Mouse (Mus musculus) retina, adult 2 months (tissue): ENCODE measurements around the gene Syne1.
"Not testable (repeated sequence)": the region's sequence is repeated elsewhere in the genome, so short reads cannot be mapped to it uniquely, and the experiment has no call there.

Source experiments
- DNase-seq: peaks from one replicate; pipeline ENCODE4 v3.0.0-alpha.2; 2012; ENCODE audit warnings: low read depth, low spot score

Syne1 gene

DNA sequence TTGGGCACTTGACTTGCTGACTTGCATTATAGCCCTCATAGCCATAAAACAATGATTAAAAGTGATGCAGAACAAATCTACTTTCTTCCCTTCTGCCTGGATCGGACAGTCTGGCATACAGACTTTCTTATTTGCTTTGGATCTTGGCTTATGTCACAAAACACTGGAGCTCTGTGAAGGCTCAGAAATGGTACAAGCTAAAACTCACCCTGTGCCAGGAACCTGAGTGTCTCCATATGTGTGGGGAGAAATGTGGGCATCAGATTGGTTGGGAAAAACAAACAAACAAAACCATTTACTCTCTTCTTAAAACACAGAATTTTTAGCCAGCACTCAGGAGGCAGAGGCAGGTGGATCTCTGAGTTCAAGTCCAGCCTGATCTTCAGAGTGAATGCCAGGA is 30.6 kb downstream of the Syne1 start:
- no peak for DNase-seq

DNA sequence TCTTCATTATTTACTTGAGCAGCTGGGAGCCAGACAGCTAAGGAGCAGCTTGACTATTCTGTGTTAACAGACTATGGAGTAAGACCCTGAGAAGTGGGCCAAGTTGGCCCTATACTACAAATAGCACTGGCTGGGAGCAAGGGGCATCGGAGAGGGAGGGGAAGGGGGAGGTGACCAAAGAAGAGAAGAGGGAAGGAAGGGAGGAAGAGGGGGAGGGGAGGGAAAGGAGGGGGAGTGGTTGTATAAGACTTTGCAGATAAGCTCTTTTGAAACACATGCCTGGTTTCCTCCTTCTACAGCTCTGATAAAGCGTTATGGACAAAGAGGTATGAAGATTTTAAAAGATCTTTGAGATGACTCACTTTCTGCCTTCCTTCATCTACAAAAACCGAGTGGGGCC is 36.0 kb downstream of the Syne1 start:
- DNase-seq: no peak

DNA sequence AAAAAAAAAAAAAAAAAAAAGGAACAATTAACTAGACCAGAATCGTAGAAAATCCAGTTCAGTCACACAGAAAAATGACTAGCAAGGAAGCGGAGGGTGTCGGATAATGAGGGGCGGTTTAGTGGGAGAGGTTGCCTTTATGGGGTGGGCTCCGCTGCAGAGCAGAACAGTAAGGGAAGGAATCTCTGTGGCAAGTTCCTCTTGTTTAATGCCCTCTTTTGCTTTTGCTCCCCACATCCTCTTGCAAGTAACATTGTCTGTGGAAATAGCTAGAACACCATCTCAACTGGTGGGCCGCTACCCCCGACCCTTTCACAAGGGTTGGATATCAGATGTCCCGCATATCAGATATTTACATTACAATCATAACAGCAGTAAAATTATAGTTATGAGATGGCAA is 37.1 kb downstream of the Syne1 start:
- no peak for DNase-seq

DNA sequence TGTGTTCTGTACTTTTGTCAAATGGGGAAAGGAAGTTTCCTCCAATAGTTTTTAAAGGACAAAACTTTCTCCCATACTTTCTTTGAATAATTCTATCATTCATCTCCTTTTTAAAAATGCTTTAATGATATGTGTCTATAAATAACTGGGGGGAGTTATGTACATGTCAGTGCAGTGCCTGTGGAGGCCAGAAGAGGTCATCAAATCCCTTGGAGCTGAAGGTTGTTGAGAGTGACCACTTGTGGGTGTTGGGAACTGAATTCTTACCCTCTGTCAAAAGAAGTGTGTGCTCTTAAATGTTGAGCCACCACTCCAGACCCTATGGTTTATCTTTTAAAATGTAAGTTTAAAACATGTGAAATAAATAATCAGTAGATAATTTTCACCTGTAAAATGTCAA is 39.0 kb downstream of the Syne1 start:
- DNase-seq: no peak

DNA sequence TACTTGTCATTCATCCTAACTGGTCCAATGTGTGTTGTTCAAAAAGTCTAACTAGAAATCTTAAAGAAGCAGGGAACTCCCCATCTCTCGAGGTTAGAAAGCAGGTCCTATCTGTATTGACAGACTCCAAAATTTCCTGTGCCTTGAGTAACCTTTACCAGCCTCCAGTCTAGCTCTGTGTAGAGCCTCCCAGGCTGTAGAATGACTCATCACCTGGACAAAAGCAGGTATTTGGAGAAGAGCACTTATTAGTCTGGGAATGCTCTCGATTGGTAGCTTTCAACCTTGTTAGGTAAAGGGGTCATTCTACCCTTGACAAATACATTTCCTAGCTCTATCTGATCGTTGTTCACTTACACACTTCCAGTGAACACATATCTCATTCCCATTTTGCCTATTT is 39.9 kb downstream of the Syne1 start:
- DNase-seq: no peak

DNA sequence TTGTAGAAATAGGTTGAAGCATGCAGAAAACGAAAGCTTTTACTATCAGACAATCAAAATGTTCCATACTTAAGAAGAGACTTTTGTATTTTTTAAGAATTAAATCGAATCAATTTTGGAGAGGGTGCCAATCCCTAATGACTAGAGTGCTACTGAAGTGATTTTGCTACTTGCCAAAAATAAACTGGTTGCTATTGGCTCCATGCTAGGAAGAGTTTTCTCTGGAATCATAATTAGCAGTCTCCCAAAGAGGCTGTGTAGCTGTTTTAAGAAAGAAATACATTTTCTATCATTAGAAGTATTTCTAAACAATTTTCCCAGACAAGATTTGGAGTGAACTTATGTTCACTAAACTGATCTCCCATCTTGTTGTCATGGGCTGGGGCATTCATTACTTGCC is 43.8 kb downstream of the Syne1 start:
- DNase-seq: no peak

DNA sequence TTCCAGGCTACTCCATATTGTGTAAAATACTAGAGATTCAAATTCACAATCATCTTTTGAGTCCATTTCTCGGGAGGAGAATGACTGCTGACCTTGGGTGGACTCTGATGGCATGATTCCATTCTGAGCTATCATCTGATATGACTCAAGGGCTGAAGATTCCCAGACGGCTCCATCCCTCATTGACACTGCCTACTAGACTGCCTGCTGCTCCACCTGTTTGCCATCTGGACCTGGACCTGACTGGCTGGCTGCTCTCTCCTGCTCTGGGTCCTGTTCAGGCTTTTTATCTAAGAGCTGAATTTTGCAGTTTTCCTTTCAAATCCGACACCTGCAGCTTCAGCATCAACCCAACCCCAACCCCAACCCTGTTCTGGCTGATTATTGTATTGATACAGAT is 46.5 kb downstream of the Syne1 start:
- DNase-seq: no peak

DNA sequence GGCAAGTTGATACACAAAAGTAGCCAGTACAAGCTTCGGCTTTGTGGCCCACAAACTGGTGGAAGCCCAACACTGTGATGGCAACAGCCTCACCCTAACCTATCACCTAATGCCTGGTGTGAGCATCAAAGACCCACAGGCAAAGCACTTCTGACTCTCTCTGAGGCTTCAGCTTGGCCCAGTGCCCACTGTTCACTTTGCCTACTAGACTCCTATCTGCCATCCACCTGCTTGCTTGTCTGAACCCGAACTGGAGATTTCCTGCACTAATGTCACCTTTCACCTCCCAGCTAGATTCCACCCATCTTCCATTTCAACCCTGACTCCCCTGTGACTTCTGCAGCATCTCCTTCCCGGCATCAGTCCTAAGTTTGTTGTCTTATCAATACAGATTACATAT is 47.4 kb downstream of the Syne1 start:
- DNase-seq: no peak

DNA sequence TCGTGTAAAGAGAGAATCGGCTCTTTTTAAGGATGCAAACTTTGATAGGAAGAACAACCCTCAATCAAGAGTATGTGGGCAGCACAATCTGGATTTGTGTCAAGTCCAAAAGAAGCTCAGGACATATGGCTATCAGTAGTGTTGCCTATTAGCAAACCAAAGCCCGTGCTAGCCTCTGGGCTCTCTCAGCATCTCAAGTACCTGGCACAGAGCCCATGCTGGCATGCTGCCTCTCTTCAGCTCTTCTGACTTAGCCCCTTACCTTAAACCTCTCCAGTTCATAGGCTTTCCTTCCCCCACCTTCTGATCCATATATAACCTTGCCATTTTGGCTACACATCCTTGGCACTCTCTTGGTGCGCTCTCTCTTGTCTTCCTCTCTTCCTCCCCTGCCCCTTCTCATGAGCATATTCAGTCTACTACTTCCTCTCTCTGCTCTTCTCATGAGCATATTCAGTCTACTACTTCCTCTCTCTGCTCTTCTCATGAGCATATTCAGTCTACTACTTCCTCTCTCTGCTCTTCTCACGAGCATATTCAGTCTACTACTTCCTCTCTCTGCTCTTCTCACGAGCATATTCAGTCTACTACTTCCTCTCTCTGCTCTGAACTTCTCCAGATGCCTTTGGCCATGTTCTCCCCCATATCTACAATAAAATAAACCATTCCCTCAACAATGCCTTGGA is 51.5 kb downstream of the Syne1 start:
- DNase-seq: not testable (repeated sequence)

DNA sequence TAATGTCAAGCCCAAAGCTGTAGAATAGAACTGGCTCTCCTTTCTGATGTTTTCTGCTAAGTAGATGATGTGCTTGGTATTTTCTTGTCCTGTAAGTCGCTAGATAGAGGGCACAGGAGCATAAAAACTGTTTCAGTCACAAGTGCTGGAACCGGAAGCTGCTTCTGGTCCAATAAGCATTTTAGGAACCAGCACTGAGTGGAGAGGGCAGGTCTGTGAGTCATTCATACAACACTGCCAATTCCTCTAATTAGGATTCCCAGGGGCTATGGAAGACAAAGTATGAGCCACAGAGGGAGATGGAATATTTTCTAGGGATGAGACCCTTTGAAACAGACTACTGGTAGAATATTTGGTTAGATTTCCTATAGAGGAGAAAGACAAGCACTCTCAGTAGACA is 53.4 kb downstream of the Syne1 start:
- no peak for DNase-seq

DNA sequence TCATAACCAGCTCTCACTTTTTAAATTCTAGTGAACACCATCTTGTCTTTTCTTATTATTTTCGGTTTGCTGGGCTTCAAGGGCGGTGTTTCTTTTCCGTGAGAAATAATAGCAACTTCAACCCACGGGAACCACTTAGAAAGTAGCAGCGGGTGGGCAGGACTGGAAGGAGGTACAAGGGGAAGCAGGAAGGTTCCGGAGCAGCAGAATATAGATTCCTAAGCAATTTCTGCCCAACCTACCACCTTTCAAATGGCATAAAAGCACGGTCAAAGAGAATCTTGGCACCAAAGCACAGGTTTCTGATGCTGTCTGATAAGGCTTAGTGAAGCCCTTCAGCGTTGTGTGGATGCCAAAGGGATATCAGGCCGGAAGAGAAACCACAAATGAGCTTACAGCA is 60.2 kb downstream of the Syne1 start:
- DNase-seq: no peak

DNA sequence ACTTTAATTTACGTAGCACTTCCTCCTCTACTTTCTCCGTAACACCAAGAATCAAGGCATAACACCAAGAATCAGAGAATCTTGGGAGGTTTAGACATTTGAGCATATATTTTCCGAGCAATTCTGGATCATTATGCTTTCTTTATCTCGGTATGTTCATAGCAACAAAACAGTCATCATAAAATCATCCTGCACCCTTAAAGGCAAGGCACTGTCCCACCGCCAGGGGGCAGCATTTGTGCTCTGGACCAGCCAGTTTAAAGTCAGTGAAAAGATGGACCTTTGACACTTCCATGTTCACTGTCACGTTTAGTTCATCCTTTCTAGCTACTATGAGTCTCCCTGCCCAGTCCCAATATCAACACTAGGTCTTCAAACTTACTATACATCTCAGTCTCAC is 61.3 kb downstream of the Syne1 start:
- DNase-seq: no peak

DNA sequence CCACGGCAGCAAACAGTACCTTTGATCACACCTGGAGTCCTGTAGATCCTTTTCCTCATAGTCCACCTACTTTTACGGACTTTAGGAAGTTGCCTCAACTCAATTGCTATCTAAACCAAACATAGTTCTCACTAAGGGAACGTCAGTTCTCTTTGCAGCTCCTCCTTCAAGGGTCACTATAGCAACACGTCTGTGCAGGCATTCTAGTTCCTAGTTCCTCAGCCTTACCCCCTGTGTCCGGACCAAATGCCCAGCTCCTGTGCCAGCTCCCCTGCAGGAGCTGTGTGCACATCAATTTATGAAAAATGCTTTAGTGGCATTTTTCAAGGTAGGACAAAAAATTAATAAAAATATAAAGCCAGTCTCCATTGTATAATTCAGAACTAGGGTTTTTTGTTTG is 63.2 kb downstream of the Syne1 start:
- no peak for DNase-seq

DNA sequence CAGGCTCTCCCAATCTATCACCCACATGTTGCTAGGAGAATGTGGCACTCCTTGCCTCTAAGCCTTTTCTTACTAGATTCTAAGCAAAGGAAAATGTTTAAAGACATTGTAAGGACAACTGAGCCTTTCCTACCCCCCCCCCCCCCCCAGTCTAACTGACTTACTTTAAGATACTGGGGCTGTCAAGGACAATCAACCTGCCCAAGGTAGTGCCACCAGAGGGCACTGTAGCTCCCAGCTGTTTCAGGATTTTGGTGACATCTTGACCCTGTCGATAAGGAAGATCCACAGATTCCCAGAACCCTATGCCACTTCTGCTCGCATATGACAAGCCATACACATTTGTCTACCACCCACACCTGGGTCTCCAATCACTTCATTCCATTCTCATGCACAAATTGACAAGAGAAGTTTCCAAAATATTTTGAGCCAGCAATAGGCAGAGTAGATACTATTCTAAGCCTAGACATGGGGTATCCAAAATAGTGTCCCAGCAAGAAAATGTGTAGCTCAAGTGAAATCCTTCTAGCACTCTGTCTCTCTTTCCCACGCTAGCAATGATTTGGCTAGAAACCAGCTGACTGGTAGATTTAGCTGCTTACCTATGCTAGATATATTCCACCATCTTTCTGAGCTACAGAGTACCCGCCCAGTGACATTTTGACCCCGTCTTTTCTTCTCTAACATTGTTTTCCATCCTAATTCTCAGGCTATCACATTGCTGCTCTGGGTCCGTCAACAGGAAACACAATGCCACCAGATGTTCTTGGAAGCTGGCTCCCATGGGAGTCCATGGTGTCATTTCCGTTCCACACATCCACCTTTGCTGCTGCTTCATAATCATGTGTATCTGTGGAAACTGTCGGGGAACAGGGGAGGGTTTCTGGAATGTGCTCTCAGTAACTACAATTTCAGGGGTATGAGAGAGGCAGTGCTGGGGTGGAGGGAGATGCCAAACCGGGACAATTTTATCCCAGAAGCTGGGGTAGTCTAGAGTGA is 70.4 kb downstream of the Syne1 start:
- no peak for DNase-seq

DNA sequence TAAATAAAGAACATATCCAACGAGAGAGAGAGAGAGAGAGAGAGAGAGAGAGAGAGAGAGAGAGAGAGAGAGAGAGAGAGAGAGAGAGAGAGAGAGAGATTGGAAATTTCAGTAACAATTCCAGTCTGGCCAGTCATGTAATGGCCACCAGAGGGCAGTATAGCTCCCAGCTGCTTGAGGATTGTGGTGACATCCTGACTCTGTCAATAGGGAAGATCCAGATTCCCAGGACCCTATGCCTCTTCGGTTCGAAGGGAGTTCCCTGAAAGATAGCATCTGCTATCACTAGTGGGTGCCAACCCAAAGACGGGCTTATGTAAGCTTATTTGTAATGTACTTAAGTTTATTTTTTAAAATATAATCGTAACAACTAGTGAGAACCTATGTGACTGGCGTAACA is 71.2 kb downstream of the Syne1 start:
- DNase-seq: peak; percentile 22

DNA sequence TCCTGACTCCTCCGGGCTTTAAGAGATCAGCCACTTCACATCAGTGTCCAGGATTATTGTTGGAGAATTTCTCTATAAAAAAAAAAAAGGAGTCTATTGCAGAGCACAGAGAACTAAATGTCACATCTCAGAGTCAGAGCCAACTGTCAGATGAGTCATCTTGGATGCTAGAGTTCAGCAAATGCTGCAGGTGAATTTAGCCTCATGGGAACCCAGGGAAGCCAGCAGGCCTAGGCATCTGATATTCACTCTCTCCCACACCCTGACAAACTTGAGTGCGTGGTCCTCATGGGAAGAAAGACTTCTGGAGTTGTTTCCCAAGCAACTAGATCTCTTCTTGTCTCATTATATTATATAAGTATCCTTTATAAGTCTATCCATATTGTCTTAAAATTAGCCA is 82.6 kb downstream of the Syne1 start:
- no peak for DNase-seq

DNA sequence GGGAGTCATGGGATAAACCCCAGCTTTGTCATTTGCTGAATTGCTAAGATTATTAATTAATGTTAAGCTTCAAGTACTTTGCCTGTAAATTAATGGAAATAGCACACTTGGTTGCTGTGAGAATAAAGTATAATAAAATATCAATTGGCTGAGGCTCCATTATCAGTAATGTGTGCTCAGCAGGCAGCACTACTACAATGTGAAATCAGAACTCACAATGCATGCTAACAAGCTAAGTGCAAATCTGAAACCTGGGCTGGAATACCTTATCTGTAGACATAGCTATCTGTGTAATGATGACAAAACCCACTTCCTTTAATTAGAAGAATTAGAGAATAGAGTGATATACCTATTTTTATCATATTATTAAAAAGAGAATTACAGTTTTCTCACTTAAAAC is 97.5 kb downstream of the Syne1 start:
- DNase-seq: no peak

DNA sequence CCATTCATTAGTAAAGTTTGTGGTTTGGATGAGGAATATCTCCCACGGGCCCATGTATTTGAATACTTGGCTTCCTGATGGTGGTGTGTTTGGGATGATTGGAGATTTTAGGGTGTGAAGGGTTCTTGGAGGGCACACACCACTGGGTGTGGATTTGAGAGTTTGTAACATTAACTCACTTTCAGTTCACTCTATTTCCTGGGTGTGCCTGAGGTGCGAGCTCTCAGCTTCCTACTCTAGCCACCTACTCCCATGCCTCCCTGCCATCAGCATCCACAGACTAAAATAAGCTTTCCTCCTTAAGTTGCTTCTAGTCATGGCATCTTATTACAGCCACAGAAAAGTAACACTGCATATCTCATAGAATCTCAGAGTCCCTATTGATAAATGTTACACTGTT is 101.3 kb downstream of the Syne1 start:
- no peak for DNase-seq

DNA sequence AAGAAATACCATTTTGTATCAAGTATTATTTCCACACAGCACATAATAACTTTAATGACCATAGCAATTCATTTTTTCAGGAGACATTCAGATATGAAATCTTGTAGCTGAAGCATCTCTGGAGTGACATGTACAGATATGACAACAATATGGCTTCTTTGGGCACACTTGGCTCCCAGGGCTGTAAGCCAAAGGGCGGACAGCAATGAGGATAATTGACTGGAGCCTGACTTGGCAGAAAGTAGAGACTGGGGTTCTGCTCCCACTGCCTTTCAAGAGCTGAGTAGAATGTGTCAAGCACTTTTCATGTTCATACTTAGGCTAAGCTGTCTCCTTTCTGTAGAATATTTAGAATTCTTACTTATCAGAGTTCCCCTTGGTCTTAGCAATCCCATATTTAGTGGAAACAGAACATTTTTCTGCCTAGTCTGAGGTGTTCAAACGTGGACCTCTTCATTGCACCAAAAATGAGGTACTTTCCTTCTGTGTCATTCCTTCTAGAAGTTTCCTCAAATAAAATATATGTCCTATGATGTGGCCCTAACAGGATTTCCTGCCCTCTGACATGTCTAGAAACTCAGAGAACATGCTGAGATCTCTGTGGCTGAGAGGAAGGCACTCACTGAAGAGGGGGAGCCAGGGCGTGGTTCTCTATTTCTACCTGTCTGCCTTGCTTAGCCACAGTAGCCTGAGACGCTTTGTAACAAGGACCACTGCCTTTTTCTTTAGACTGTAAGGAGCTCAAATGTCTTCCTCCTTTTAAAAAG is 103.1 kb downstream of the Syne1 start:
- no peak for DNase-seq

DNA sequence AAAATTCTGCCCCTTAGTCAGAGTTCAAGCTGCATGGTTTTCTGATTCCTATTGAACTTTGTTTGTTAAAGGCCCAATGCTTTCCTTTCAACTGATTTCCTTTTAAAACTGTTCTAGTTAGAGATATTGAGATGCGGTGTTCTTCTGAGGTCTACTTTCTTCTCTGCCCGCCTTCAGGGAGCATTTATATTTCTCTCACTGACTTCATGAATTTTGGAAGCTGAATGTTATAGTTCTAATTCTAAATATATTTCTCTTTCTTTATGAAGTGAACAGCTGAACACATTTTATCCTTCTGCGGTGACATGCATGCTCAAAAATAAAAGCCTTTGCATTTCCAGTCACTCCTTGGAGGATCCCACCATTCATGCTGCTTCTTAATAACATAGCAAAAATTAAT is 106.0 kb downstream of the Syne1 start:
- DNase-seq: no peak

DNA sequence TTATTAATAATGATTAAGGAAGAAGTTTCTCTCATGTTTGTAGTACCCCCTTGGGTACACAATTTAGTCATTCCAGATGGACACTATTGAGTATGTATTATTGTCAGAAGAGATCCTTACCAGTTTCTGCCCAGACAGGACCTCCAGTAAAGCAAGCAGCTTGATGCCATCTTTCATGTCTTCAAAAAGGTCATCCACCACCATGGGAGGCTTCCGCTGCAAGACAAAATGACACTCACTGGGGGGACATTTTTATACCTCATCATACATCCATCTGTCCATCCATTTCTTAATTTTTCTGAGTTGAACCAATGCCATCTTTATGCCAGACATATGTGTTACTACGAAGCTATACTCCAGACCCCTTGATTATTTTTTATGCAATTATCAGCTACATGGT is 108.3 kb downstream of the Syne1 start:
- no peak for DNase-seq

DNA sequence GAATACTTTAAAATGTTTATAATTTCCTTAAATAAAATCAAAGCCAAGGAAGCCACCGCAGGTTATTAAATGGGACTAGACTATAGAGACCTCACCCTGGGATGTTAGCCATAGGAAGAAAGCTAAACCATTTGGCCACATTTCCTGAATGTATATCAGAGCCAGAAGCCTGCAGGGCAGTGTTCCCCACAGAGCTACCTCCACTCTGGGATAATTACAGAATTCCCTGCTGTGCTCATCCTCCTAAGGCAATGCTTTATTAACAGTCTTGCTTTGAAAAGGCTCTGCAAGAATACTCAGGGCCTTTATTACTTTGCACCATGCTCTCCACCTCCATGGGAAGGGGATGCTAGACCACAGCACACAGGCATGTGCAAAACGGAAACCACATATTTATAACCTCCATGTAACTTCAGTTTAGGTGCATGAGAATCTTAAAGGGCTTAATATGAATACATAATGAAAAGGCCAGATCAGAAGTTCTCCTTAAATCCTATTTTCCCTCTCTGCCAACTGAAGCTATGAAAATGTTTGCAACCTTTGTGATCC is 111.4 kb downstream of the Syne1 start:
- DNase-seq: no peak
